Mouse (Mus musculus) heart, postnatal 0 days (tissue): ENCODE data around the gene Fam92b. TPM values are rescaled to one million over a fixed set of nuclear protein-coding genes. Genes with fewer than 3 reads are reported as not detected.

Experiments
- ATAC-seq: fragments of 200-750 bp; cut with Nextera tagmentation; 2 replicates; pipeline ENCODE4 v1.8.0; 2017; ENCODE audit warnings: low read depth, moderate number of reproducible peaks, moderate library complexity; ENCODE audit not compliant: insufficient read depth
- DNase-seq: peaks from one replicate; pipeline ENCODE4 v3.0.0-alpha.2; 2016; ENCODE audit warnings: low spot score
- H3K27ac ChIP-seq: fragments of 300-500 bp; sonication (generic); 2 replicates; pipeline ENCODE4 v1.5.1; 2014; ENCODE audit warnings: low read depth, mild to moderate bottlenecking
- H3K27me3 ChIP-seq: fragments of 300-500 bp; sonication (generic); 2 replicates; pipeline ENCODE4 v1.6.1; 2014; ENCODE audit warnings: low read length, mixed read lengths; ENCODE audit not compliant: control insufficient read depth, insufficient read depth
- H3K36me3 ChIP-seq: fragments of 300-500 bp; sonication (generic); replicated peaks from 2 replicates; pipeline ENCODE4 v1.6.1; 2014; ENCODE audit warnings: low read length, mixed read lengths; ENCODE audit not compliant: control insufficient read depth, insufficient read depth
- H3K4me1 ChIP-seq: fragments of 300-500 bp; sonication (generic); 2 replicates; pipeline ENCODE4 v1.6.1; 2014; ENCODE audit warnings: antibody characterized with exemption; ENCODE audit not compliant: control insufficient read depth, insufficient read depth
- H3K4me2 ChIP-seq: fragments of 300-500 bp; sonication (generic); 2 replicates; pipeline ENCODE4 v1.6.1; 2014; ENCODE audit warnings: low read depth, mild to moderate bottlenecking, low read length, moderate library complexity
- H3K4me3 ChIP-seq: fragments of 300-500 bp; sonication (generic); 2 replicates; pipeline ENCODE4 v1.5.1; 2014; ENCODE audit warnings: low read depth, low read length
- H3K9ac ChIP-seq: fragments of 300-500 bp; sonication (generic); replicated peaks from 2 replicates; pipeline ENCODE4 v1.6.1; 2014; ENCODE audit warnings: low read depth, low read length, mixed read lengths
- H3K9me3 ChIP-seq: fragments of 300-500 bp; sonication (generic); replicated peaks from 2 replicates; pipeline ENCODE4 v1.6.1; 2016; ENCODE audit warnings: low read length; ENCODE audit not compliant: control insufficient read depth
- CTCF ChIP-seq: IDR thresholded peaks from 2 replicates; pipeline ENCODE4 v1.5.1; 2016; ENCODE audit warnings: antibody characterized with exemption, control low read depth, low read depth
- EP300 ChIP-seq: IDR thresholded peaks from 2 replicates; pipeline ENCODE4 v1.6.1; 2016; ENCODE audit warnings: antibody characterized with exemption, low read depth
- WGBS: fragments of 180-500 bp; shearing (Covaris S2); extraction: QIAGEN DNeasy Blood & Tissue Kit; methylation state at CpG from one replicate; pipeline ENCODE4 v1.1.7; 2014; 5-methylcytosine and 5-hydroxymethylcytosine counted together
- polyA plus RNA-seq: library from polyadenylated mRNA; unstranded; fragments of >200 nt; fragmentation: Nextera tagmentation; extraction: Ambion mirVana; gene quantifications from 2 replicates; pipeline ENCODE4 v1.2.1, GENCODE M21; 2015
- total RNA-seq: library from RNA; depleted of rRNA; stranded (reverse); fragments of >200 nt; gene quantifications from 2 replicates; pipeline ENCODE4 v1.2.3, GENCODE M21; 2014; ENCODE audit warnings: low replicate concordance

Gene Fam92b
- total and polyA plus RNA-seq, 2 experiments from 2014 or later = not detected

DNA sequence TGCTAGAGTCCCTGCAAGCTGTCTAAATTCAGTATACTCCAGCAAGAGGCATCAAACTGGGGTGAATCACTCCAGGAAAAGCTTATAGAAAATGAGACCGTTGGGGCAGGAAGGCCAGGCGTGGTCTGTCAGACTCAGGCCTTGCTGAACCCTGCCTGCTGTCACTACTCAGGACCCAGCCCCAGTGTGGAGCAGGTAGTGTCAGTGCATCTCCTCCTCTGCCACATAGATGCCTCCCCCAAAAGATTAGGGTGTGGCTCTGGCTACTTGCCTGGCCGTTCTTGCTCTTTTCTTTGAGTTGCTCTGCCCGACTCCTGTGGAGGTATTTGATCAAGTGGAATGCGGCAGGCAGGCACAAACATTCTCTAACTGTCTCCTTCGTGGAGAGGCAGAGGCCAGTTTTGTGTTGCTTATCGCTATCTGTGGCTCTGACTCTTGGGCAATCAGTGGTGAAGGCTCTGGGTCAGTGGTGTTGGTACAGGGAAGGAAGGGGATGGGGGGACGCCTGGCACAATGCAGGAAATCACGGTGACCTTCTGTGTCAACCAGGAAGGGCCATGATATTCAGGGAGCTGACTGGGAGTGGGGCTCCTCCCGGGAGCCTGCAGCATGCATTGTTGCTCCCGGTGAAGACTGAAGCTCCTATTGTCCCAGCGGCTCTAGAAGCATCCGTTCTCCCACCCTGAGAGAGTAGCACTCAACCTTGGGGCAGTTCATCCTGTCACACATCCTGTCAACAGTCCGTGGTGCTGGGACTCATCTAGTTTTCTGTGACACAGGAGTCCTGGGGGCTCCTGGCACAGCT, 50.7 kb downstream of the Fam92b start:
- ATAC-seq (peak; percentile 69), DNase-seq (peak; percentile 59)
- TF ChIP-seq CTCF (no peak), EP300 (peak; percentile 58; the same call in 1 of the 2 replicates)

DNA sequence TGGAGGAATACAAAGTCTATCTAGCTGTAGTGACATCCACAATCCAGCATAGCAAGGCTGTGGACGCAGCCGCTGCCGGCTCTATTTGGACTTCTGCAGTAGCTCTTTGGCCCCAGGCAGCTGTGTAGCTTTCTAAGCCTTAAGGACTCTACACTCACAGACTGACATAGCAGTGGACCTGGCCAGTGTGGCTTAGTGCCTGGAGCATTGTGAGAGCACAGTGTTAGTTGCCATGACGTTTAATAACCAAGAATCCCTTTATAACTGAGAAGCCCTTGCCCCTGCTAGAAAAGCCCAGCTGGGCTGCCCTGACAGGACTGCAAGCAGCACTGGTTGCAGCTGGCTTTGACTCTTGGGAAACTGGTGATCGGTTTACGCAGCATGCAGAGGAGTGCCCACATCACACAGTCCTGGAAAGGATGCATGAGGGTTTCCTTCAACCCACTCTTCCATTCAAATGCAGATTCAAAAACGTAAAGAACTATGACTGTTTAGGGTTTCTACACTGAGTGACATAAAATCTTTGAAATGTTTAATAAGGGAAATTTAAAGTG, 52.4 kb downstream of the Fam92b start:
- no peak overlapping the region for H3K4me2 ChIP-seq
- ATAC-seq = no peak
- no peaks in the 10 kb centered on the region for H3K36me3 ChIP-seq
- no peak overlapping the region for H3K9ac ChIP-seq
- H3K4me3 ChIP-seq = no peak overlapping the region
- TF ChIP-seq CTCF (no peak), EP300 (no peak)
- no peaks in the 10 kb centered on the region for H3K9me3 ChIP-seq
- peaks cover 62% of the 10 kb centered on the region for H3K4me1 ChIP-seq
- WGBS = 63% methylated on average over 7 of the region's 7 CpGs
- H3K27me3 ChIP-seq = no peaks in the 10 kb centered on the region
- no peak for DNase-seq
- H3K27ac ChIP-seq = peak overlapping the region; percentile 36

More for the DNA sequence above, 50.7 kb downstream of the Fam92b start:
- no peaks in the 10 kb centered on the region for H3K27me3 ChIP-seq
- peak overlapping the region; percentile 87 for H3K27ac ChIP-seq
- H3K9ac ChIP-seq = peak overlapping the region; percentile 29; the same call in 1 of the 2 replicates
- peak overlapping the region; percentile 22 for H3K4me2 ChIP-seq
- no peak overlapping the region for H3K4me3 ChIP-seq
- no peaks in the 10 kb centered on the region for H3K9me3 ChIP-seq
- H3K36me3 ChIP-seq = no peaks in the 10 kb centered on the region
- 9% methylated on average over 14 of the region's 14 CpGs for WGBS
- peaks cover 52% of the 10 kb centered on the region for H3K4me1 ChIP-seq

DNA sequence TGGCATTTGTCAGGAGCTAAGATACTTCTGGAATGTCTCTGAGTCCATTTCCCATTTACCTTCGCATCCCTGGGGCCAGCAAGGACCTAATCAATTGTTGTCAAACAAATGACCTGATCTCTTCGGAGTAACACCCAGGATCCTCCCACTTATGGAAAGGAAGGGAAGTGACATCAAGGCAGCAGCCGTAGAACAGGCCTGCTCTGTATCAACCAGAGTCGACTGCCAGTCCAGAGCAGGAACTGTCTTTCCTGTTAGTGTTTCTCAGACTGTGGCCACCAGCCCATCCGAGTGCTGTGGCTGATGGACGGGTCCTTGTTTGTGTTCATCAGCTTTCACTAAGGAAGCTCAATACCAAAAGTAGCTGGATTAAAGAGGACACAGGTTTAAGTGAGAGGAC, 53.0 kb downstream of the Fam92b start:
- peaks cover 62% of the 10 kb centered on the region for H3K4me1 ChIP-seq
- peak overlapping the region; percentile 36 for H3K27ac ChIP-seq
- no peaks in the 10 kb centered on the region for H3K36me3 ChIP-seq
- ATAC-seq = no peak
- H3K4me3 ChIP-seq = no peak overlapping the region
- no peaks in the 10 kb centered on the region for H3K9me3 ChIP-seq
- no peaks in the 10 kb centered on the region for H3K27me3 ChIP-seq
- H3K4me2 ChIP-seq = no peak overlapping the region
- TF ChIP-seq CTCF (no peak), EP300 (no peak)
- peak; percentile 58 for DNase-seq
- WGBS = 29% methylated on average over 6 of the region's 6 CpGs
- no peak overlapping the region for H3K9ac ChIP-seq

DNA sequence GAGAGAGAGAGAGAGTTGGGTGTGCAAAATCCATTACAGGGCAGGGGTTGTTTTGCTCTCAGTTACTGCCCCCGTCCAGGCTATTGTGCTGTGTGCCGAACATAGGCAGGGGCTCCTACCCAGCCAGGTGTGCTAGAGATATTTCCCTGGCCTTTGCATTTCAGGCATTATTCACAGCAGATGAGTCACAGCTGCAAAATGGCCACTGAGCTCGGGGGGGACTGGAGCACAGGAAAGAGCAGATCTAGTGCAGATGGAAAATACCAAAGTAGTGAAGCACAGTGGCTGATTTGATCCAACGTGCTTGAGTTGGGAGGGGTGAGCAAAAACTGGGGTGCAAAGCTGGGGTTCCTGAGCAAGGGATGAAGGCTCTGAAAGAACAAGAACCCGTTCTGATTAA, 56.3 kb downstream of the Fam92b start:
- Histone ChIP-seq H3K9ac (no peak overlapping the region), H3K27me3 (no peaks in the 10 kb centered on the region), H3K4me1 (peaks cover 60% of the 10 kb centered on the region), H3K4me3 (no peak overlapping the region), H3K27ac (peak overlapping the region; percentile 49; the same call in 1 of the 2 replicates), H3K4me2 (peak overlapping the region; percentile 22; the same call in 1 of the 2 replicates), H3K36me3 (no peaks in the 10 kb centered on the region), H3K9me3 (no peaks in the 10 kb centered on the region)
- TF ChIP-seq CTCF (no peak), EP300 (no peak)
- WGBS = 38% methylated on average over 5 of the region's 5 CpGs
- ATAC-seq (0 out of 2 replicates have a peak, but pooled peaks have one; percentile 20), DNase-seq (peak; percentile 45)

DNA sequence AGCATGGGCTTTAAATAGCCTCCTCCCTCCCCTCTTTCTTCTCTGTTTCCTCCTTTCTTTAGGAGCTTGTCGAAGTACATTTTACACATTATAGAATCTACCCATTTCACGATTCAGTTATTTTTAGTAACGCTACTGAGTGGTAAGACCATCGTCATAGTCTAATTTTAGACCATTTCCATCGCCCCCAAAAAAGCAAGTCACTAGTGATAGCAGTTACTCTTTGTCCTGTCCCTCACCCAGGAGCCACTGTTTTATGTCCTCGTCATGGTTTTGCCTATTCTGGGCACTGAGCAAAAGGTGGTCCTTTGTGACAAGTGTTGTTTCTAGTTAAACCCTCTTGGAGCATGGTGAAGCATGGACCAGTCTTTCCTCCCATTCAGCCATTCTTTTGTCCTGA, 57.3 kb downstream of the Fam92b start:
- H3K27ac ChIP-seq = peak overlapping the region; percentile 54
- no peak overlapping the region for H3K4me3 ChIP-seq
- H3K9ac ChIP-seq = 0 out of 2 replicates have a peak overlapping the region, but pooled peaks have one; percentile 28
- DNase-seq (peak; percentile 79), ATAC-seq (peak; percentile 62; the same call in 1 of the 2 replicates)
- peaks cover 54% of the 10 kb centered on the region for H3K4me1 ChIP-seq
- WGBS = 23% methylated on average over 6 of the region's 6 CpGs
- 0 out of 2 replicates have a peak overlapping the region, but pooled peaks have one; percentile 0 for H3K4me2 ChIP-seq
- H3K9me3 ChIP-seq = no peaks in the 10 kb centered on the region
- H3K36me3 ChIP-seq = no peaks in the 10 kb centered on the region
- TF ChIP-seq CTCF (no peak), EP300 (no peak)
- no peaks in the 10 kb centered on the region for H3K27me3 ChIP-seq
